Mouse (Mus musculus) E14TG2a.4 (cell line): Measurements from ENCODE around the gene Lamc2.

Experiments
- CTCF ChIP-seq: conservative IDR thresholded peaks from 2 replicates; pipeline ENCODE4 v1.5.1; 2014; ENCODE audit warnings: low read length
- NANOG ChIP-seq: IDR thresholded peaks from 2 replicates; pipeline ENCODE4 v1.6.1; 2014; ENCODE audit warnings: borderline replicate concordance, low read length, mixed read lengths

DNA sequence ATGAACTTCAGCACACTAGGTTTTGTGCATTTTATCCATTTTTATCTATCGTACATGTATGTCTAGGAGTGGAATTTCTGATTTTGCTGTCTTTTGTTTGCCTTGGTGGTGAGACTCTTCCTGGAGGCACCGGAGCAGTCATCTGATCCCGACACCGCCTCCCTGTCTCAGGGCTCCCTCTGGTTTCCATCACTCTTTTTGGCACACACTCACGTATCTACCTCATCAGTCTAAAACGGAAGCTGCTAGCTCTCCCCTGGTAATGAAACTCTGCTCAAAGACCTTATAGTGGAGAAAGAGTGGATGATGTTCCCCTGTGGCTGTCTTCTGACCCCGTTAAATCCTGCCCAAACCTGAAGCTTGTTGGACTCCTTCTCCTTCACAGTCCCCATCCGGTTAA lies 30.9 kb downstream of the Lamc2 start:
- TF ChIP-seq CTCF (no peak), NANOG (no peak)
